Mouse (Mus musculus) liver, adult (tissue): ENCODE measurements around the gene Bdh2.

Experiments used
- GATA4 ChIP-seq: IDR thresholded peaks from 2 replicates; pipeline ENCODE4 v1.6.1; 2014; ENCODE audit warnings: mild to moderate bottlenecking, low read length; ENCODE audit not compliant: insufficient replicate concordance

Bdh2 gene

GRCm38 (mm10) chr3:135327176-135327575 lies 46.2 kb downstream of the Bdh2 start:
- no peak for TF ChIP-seq GATA4

- TF ChIP-seq GATA4 = no peak
Observed at GRCm38 (mm10) chr3:135327601-135328000, 46.6 kb downstream of the Bdh2 start.

GRCm38 (mm10) chr3:135328560-135328959 lies 47.5 kb downstream of the Bdh2 start:
- no peak for TF ChIP-seq GATA4

- TF ChIP-seq GATA4 = no peak
Observed at GRCm38 (mm10) chr3:135332691-135333090, 51.7 kb downstream of the Bdh2 start.

- TF ChIP-seq GATA4 = no peak
Observed at GRCm38 (mm10) chr3:135333763-135334162, 52.7 kb downstream of the Bdh2 start.

GRCm38 (mm10) chr3:135347739-135348264 lies 66.8 kb downstream of the Bdh2 start, which contains the start of gene Slc9b1:
Gene Slc9b1, plus strand, starts transcription at chr3:135348029.
- no peak for TF ChIP-seq GATA4

- no peak for TF ChIP-seq GATA4
Observed at GRCm38 (mm10) chr3:135349022-135349421, 68.0 kb downstream of the Bdh2 start.

- TF ChIP-seq GATA4 = no peak
Observed at GRCm38 (mm10) chr3:135351857-135352256, 70.8 kb downstream of the Bdh2 start.
